Mouse (Mus musculus) MEL (cell line): ENCODE data around the gene Gadd45g. TPM values are rescaled to one million over a fixed set of nuclear protein-coding genes. Genes with fewer than 3 reads are reported as not detected.

Source experiments
- DNase-seq: peaks from one replicate; pipeline ENCODE4 v3.0.0; 2011; ENCODE audit warnings: low read depth, low spot score
- H3K27ac ChIP-seq: 2 replicates; pipeline ENCODE4 v1.5.1; 2012; ENCODE audit warnings: low read depth, mild to moderate bottlenecking, control low read depth, low read length, moderate library complexity; ENCODE audit not compliant: control insufficient read depth
- H3K27me3 ChIP-seq, 2 experiments: fragments of 150-350 bp in 1 of 2; sonication (generic) in 1 of 2; 2 replicates each; pipeline ENCODE4 v1.6.1; 2012; ENCODE audit warnings: low read length in 2 of 2, mild to moderate bottlenecking in 2 of 2, improper control_type of control experiment in 1 of 2, moderate library complexity in 1 of 2; ENCODE audit not compliant: insufficient read depth in 2 of 2, control insufficient read depth in 1 of 2
- H3K36me3 ChIP-seq, 2 experiments: 2 replicates each; pipeline ENCODE4 v1.6.1; 2012 to 2014; ENCODE audit warnings: low read length in 2 of 2, improper control_type of control experiment in 1 of 2, inconsistent platforms in 1 of 2, mild to moderate bottlenecking in 1 of 2; ENCODE audit not compliant: insufficient read depth in 2 of 2, control insufficient read depth in 1 of 2
- H3K4me1 ChIP-seq, 2 experiments: fragments of 150-350 bp in 1 of 2; sonication (generic) in 1 of 2; 2 replicates each; pipeline ENCODE4 v1.6.1; 2012; ENCODE audit warnings: low read length in 2 of 2, improper control_type of control experiment in 1 of 2, mild to moderate bottlenecking in 1 of 2; ENCODE audit not compliant: insufficient read depth in 2 of 2, control insufficient read depth in 1 of 2
- H3K4me3 ChIP-seq, 2 experiments: fragments of 150-350 bp in 1 of 2; sonication (generic) in 1 of 2; 2 replicates each; pipeline ENCODE4 v1.5.1; 2012; ENCODE audit warnings: low read depth in 2 of 2, low read length in 2 of 2, mild to moderate bottlenecking in 2 of 2, moderate library complexity in 2 of 2, control low read depth in 1 of 2, improper control_type of control experiment in 1 of 2; ENCODE audit not compliant: control insufficient read depth in 1 of 2, insufficient read depth in 1 of 2
- H3K79me2 ChIP-seq: 2 replicates; pipeline ENCODE4 v1.6.1; 2012; ENCODE audit warnings: mild to moderate bottlenecking, low read length, moderate library complexity; ENCODE audit not compliant: control insufficient read depth, poor library complexity, insufficient read depth
- H3K9ac ChIP-seq: 2 replicates; pipeline ENCODE4 v1.6.1; 2012; ENCODE audit warnings: low read depth, mild to moderate bottlenecking, control low read depth, low read length, moderate library complexity; ENCODE audit not compliant: control insufficient read depth, poor library complexity, severe bottlenecking
- H3K9me3 ChIP-seq: fragments of 150-350 bp; sonication (generic); replicated peaks from 2 replicates; pipeline ENCODE4 v1.6.1; 2012; ENCODE audit warnings: mild to moderate bottlenecking, low read length, improper control_type of control experiment, moderate library complexity; ENCODE audit not compliant: insufficient read depth
- CHD1 ChIP-seq: IDR thresholded peaks from 2 replicates; pipeline ENCODE4 v1.6.1; 2012; ENCODE audit warnings: low read depth, mild to moderate bottlenecking, inconsistent platforms, low read length, improper control_type of control experiment
- CTCF ChIP-seq, 3 experiments: IDR thresholded peaks in 2 of 3; conservative IDR thresholded peaks in 1 of 3; 2 replicates each; pipeline ENCODE4 v1.5.1; 2011 to 2012; ENCODE audit warnings: low read length in 3 of 3, low read depth in 2 of 3, mild to moderate bottlenecking in 2 of 3, improper control_type of control experiment in 1 of 3, inconsistent platforms in 1 of 3, mixed read lengths in 1 of 3, moderate library complexity in 1 of 3; ENCODE audit not compliant: control insufficient read depth in 1 of 3, insufficient read depth in 1 of 3, poor library complexity in 1 of 3, severe bottlenecking in 1 of 3
- E2F4 ChIP-seq: IDR thresholded peaks from 2 replicates; pipeline ENCODE4 v1.6.1; 2011; ENCODE audit warnings: low read depth, low read length, improper control_type of control experiment, borderline replicate concordance
- EP300 ChIP-seq, 2 experiments: IDR thresholded peaks; 2 replicates each; pipeline ENCODE4 v1.6.1; 2011; ENCODE audit warnings: improper control_type of control experiment in 2 of 2, low read length in 2 of 2, low read depth in 1 of 2, mild to moderate bottlenecking in 1 of 2
- GABPA ChIP-seq: IDR thresholded peaks from 2 replicates; pipeline ENCODE4 v1.6.1; 2012; ENCODE audit warnings: low read depth, mild to moderate bottlenecking, inconsistent platforms, low read length, improper control_type of control experiment, moderate library complexity
- GATA1 ChIP-seq: IDR thresholded peaks from 2 replicates; pipeline ENCODE4 v1.6.1; 2011; ENCODE audit warnings: low read depth, low read length, improper control_type of control experiment
- HCFC1 ChIP-seq: IDR thresholded peaks from 2 replicates; pipeline ENCODE4 v1.6.1; 2012; ENCODE audit warnings: low read depth, mild to moderate bottlenecking, inconsistent platforms, low read length, improper control_type of control experiment, moderate library complexity
- MAFK ChIP-seq: IDR thresholded peaks from 2 replicates; pipeline ENCODE4 v1.6.1; 2011; ENCODE audit warnings: low read depth, mild to moderate bottlenecking, low read length, improper control_type of control experiment, borderline replicate concordance
- MAX ChIP-seq: IDR thresholded peaks from 2 replicates; pipeline ENCODE4 v1.6.1; 2011; ENCODE audit warnings: low read length, improper control_type of control experiment
- MAZ ChIP-seq: IDR thresholded peaks from 2 replicates; pipeline ENCODE4 v1.6.1; 2012; ENCODE audit warnings: low read depth, mild to moderate bottlenecking, inconsistent platforms, low read length, improper control_type of control experiment
- MXI1 ChIP-seq: IDR thresholded peaks from 2 replicates; pipeline ENCODE4 v1.6.1; 2011; ENCODE audit warnings: mild to moderate bottlenecking, low read depth, low read length, improper control_type of control experiment
- MYB ChIP-seq: IDR thresholded peaks from 2 replicates; pipeline ENCODE4 v1.6.1; 2011; ENCODE audit warnings: mild to moderate bottlenecking, low read depth, low read length, improper control_type of control experiment
- NELFE ChIP-seq: IDR thresholded peaks from 2 replicates; pipeline ENCODE4 v1.6.1; 2011; ENCODE audit warnings: low read depth, low read length, improper control_type of control experiment
- NRF1 ChIP-seq: IDR thresholded peaks from 2 replicates; pipeline ENCODE4 v1.6.1; 2014; ENCODE audit warnings: low read depth, mild to moderate bottlenecking, inconsistent platforms, low read length, improper control_type of control experiment, moderate library complexity; ENCODE audit not compliant: poor library complexity, insufficient read depth, severe bottlenecking
- POLR2A ChIP-seq, 2 experiments: IDR thresholded peaks; 2 replicates each; pipeline ENCODE4 v1.6.1; 2011 to 2012; ENCODE audit warnings: low read length in 2 of 2, mild to moderate bottlenecking in 2 of 2, control low read depth in 1 of 2, improper control_type of control experiment in 1 of 2, low read depth in 1 of 2, moderate library complexity in 1 of 2; ENCODE audit not compliant: control insufficient read depth in 1 of 2, insufficient read depth in 1 of 2, poor library complexity in 1 of 2
- POLR2AphosphoS2 ChIP-seq: IDR thresholded peaks from 2 replicates; pipeline ENCODE4 v1.6.1; 2011; ENCODE audit warnings: low read length, improper control_type of control experiment
- POLR2AphosphoS5 ChIP-seq: IDR thresholded peaks from 2 replicates; pipeline ENCODE4 v1.6.1; 2012; ENCODE audit warnings: low read depth, borderline replicate concordance, mild to moderate bottlenecking, inconsistent platforms, low read length, moderate library complexity, mixed read lengths
- RAD21 ChIP-seq: IDR thresholded peaks from 2 replicates; pipeline ENCODE4 v1.6.1; 2011; ENCODE audit warnings: mild to moderate bottlenecking, low read depth, low read length, improper control_type of control experiment
- SMC3 ChIP-seq: IDR thresholded peaks from 2 replicates; pipeline ENCODE4 v1.6.1; 2011; ENCODE audit warnings: low read depth, low read length, improper control_type of control experiment
- TAL1 ChIP-seq: IDR thresholded peaks from 2 replicates; pipeline ENCODE4 v1.6.1; 2012; ENCODE audit warnings: mild to moderate bottlenecking, inconsistent platforms, low read length, moderate library complexity, mixed read lengths
- USF1 ChIP-seq: IDR thresholded peaks from 2 replicates; pipeline ENCODE4 v1.6.1; 2014; ENCODE audit warnings: low read depth, mild to moderate bottlenecking, inconsistent platforms, low read length, improper control_type of control experiment, moderate library complexity
- USF2 ChIP-seq, 2 experiments: IDR thresholded peaks; 2 replicates each; pipeline ENCODE4 v1.6.1; 2011 to 2012; ENCODE audit warnings: improper control_type of control experiment in 2 of 2, low read length in 2 of 2, borderline replicate concordance in 1 of 2, inconsistent platforms in 1 of 2, low read depth in 1 of 2, mild to moderate bottlenecking in 1 of 2; ENCODE audit not compliant: insufficient read depth in 1 of 2
- ZMIZ1 ChIP-seq: IDR thresholded peaks from 2 replicates; pipeline ENCODE4 v1.6.1; 2012; ENCODE audit warnings: low read depth, mild to moderate bottlenecking, inconsistent platforms, low read length, improper control_type of control experiment, moderate library complexity
- polyA plus RNA-seq, 2 experiments: library from polyadenylated mRNA; stranded (reverse) in 1 of 2; unstranded in 1 of 2; fragments of >175 nt in 1 of 2; fragments of >200 nt in 1 of 2; gene quantifications; 2 replicates each; pipeline versions ENCODE4 v1.2.1 to v1.2.4; 2012; ENCODE audit warnings: low replicate concordance in 2 of 2, low read depth in 1 of 2; ENCODE audit not compliant: insufficient read length in 2 of 2, insufficient read depth in 1 of 2, missing spikeins in 1 of 2
- total RNA-seq: library from RNA; depleted of rRNA; stranded (reverse); fragments of 300-350 nt; gene quantifications from 2 replicates; pipeline ENCODE4 v1.2.3, GENCODE M21; 2012

Gene Gadd45g
- total and polyA plus RNA-seq, 3 experiments = 7.2 to 11.0 TPM; not detected in 1

- DNase-seq = no peak
- Histone ChIP-seq H3K9ac (no peak overlapping the region), H3K27ac (no peak overlapping the region), H3K4me3 (no peak overlapping the region), H3K36me3 (no peaks in the 10 kb centered on the region), H3K9me3 (no peaks in the 10 kb centered on the region), H3K27me3 (no peaks in the 10 kb centered on the region), H3K79me2 (no peaks in the 10 kb centered on the region), H3K4me1 (no peaks in the 10 kb centered on the region)
- TF ChIP-seq USF1 (no peak), TAL1 (no peak), NELFE (no peak), GATA1 (no peak), GABPA (no peak), MXI1 (no peak), MAZ (no peak), POLR2AphosphoS5 (no peak), CHD1 (no peak), EP300 (IDR thresholded peaks at IDR 0.05; ENCODE audit: low read depth in 1 of 2, low read length in 2 of 2) (no peak), NRF1 (no peak), POLR2A (IDR thresholded peaks at IDR 0.05; ENCODE audit: control insufficient read depth in 1 of 2, insufficient read depth in 1 of 2, low read depth in 1 of 2, low read length in 2 of 2, poor library complexity in 1 of 2) (no peak), ZMIZ1 (no peak), CTCF (IDR thresholded peaks at IDR 0.05 in 2 of 3, conservative IDR thresholded peaks at IDR 0.05 in 1 of 3; ENCODE audit: control insufficient read depth in 1 of 3, insufficient read depth in 1 of 3, low read depth in 2 of 3, low read length in 3 of 3, poor library complexity in 1 of 3, severe bottlenecking in 1 of 3) (no peak)
These were observed 16.3 kb downstream of the Gadd45g start for GRCm38 (mm10) chr13:51862750-51863149.

GRCm38 (mm10) chr13:51866151-51866659 lies 19.7 kb downstream of the Gadd45g start:
- no peak overlapping the region for H3K27ac ChIP-seq
- no peak for TF ChIP-seq POLR2AphosphoS2
- TF ChIP-seq MAFK = no peak
- no peak for TF ChIP-seq SMC3
- no peak for TF ChIP-seq GABPA
- TF ChIP-seq E2F4 = no peak
- no peak for TF ChIP-seq MAX
- no peak for TF ChIP-seq CTCF (IDR thresholded peaks at IDR 0.05 in 2 of 3, conservative IDR thresholded peaks at IDR 0.05 in 1 of 3; ENCODE audit: control insufficient read depth in 1 of 3, insufficient read depth in 1 of 3, low read depth in 2 of 3, low read length in 3 of 3, poor library complexity in 1 of 3, severe bottlenecking in 1 of 3)
- no peak for TF ChIP-seq HCFC1
- no peak for TF ChIP-seq USF2 (IDR thresholded peaks at IDR 0.05; ENCODE audit: borderline replicate concordance in 1 of 2, insufficient read depth in 1 of 2, low read depth in 1 of 2, low read length in 2 of 2)
- TF ChIP-seq ZMIZ1 = no peak
- TF ChIP-seq NRF1 = no peak
- TF ChIP-seq RAD21 = no peak
- TF ChIP-seq MYB = no peak
- TF ChIP-seq TAL1 = no peak
- H3K4me1 ChIP-seq = no peaks in the 10 kb centered on the region
- no peaks in the 10 kb centered on the region for H3K79me2 ChIP-seq
- no peak overlapping the region for H3K4me3 ChIP-seq
- no peak overlapping the region for H3K9ac ChIP-seq
- H3K36me3 ChIP-seq = no peaks in the 10 kb centered on the region
- H3K9me3 ChIP-seq = no peaks in the 10 kb centered on the region
- no peak for DNase-seq
- H3K27me3 ChIP-seq = no peaks in the 10 kb centered on the region
